Mouse (Mus musculus): ENCODE measurements around the gene 4933411K16Rik. TPM values are rescaled to one million over a fixed set of nuclear protein-coding genes. Genes with fewer than 3 reads are reported as not detected.

The 4933411K16Rik gene
- total and polyA plus RNA-seq, 2 experiments = 7.0 to 17.1 TPM

DNA sequence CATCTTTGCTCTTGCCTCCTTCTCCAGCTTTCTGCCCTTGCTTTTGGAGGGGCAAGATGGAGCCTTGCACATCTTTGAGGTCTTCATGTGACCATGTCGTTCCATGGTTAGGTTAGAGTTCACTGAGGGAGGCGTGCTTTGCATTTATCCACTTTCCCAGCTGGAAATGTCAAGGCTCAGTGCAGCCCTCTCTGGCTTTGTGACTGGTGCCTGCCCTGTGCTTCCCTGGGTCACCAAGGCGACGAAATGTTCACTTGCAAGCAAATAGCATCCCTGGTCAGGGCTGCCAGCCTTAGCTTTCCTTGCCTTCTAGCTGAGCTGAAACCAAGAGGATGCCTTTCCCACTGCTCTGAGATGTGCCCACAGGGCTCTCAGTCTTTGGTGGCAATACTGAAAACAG, 41.6 kb upstream of the 4933411K16Rik start:
- no peak overlapping the region for H3K9ac ChIP-seq (ENCODE audit: low read depth, low read length)
- no peak for DNase-seq (ENCODE audit: extremely low read depth, low read depth, low spot score)

DNA sequence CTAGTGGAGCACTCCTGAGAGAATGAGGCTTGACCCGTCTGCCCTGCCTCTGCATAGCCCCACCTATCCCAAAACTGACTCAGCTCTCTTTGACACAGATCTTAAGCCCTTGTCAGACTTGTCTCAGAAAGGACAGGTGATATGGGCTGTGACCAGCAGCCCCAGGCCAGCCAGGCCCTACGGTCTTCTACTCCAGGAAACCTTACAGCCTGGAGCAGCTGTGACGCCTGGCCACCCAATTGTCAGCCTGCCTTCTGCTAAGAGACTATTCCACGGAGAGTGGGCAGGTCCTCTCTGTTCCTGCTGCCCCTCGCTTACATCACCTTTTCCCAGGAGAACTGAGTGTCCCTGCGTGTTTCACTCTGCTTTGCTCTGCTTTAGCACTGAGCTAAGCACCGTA, 40.9 kb upstream of the 4933411K16Rik start:
- Histone ChIP-seq H3K27ac (replicated peaks; ENCODE audit: insufficient read depth, low read depth, low read length) (no peak overlapping the region), H3K36me3 (ENCODE audit: control insufficient read depth, insufficient read depth, low read length) (no peaks in the 10 kb centered on the region), H3K4me1 (ENCODE audit: control insufficient read depth, insufficient read depth, low read length) (no peaks in the 10 kb centered on the region), H3K27me3 (ENCODE audit: control insufficient read depth, insufficient read depth, low read length) (no peaks in the 10 kb centered on the region), H3K4me3 (ENCODE audit: insufficient read depth, low read depth, low read length) (no peak overlapping the region), H3K79me2 (ENCODE audit: control insufficient read depth, insufficient read depth, low read length) (peaks cover 36% of the 10 kb centered on the region), H3K9ac (ENCODE audit: low read depth, low read length) (no peak overlapping the region)
- 95% methylated on average over 7 of the region's 7 CpGs for WGBS
- DNase-seq (ENCODE audit: extremely low read depth, low read depth, low spot score) = no peak
- TF ChIP-seq CTCF (IDR thresholded peaks at IDR 0.05; ENCODE audit: low read depth, low read length) (no peak), POLR2A (IDR thresholded peaks at IDR 0.05; ENCODE audit: extremely low read depth, insufficient read depth, low read length) (no peak)

More for the DNA sequence above, 41.6 kb upstream of the 4933411K16Rik start:
- no peaks in the 10 kb centered on the region for H3K27me3 ChIP-seq (ENCODE audit: control insufficient read depth, insufficient read depth, low read length)
- H3K27ac ChIP-seq (replicated peaks; ENCODE audit: insufficient read depth, low read depth, low read length) = no peak overlapping the region
- H3K4me1 ChIP-seq (ENCODE audit: control insufficient read depth, insufficient read depth, low read length) = peaks cover 4% of the 10 kb centered on the region; the same call in 1 of the 2 replicates
- TF ChIP-seq CTCF (IDR thresholded peaks at IDR 0.05; ENCODE audit: low read depth, low read length) = no peak
- no peak for TF ChIP-seq POLR2A (IDR thresholded peaks at IDR 0.05; ENCODE audit: extremely low read depth, insufficient read depth, low read length)
- WGBS = 89% methylated on average over 4 of the region's 4 CpGs
- H3K79me2 ChIP-seq (ENCODE audit: control insufficient read depth, insufficient read depth, low read length) = peaks cover 41% of the 10 kb centered on the region
- H3K36me3 ChIP-seq (ENCODE audit: control insufficient read depth, insufficient read depth, low read length) = no peaks in the 10 kb centered on the region
- no peak overlapping the region for H3K4me3 ChIP-seq (ENCODE audit: insufficient read depth, low read depth, low read length)

- no peak for DNase-seq (ENCODE audit: extremely low read depth, low read depth, low spot score)
- Histone ChIP-seq H3K27ac (replicated peaks; ENCODE audit: insufficient read depth, low read depth, low read length) (no peak overlapping the region), H3K27me3 (ENCODE audit: control insufficient read depth, insufficient read depth, low read length) (no peaks in the 10 kb centered on the region), H3K4me1 (ENCODE audit: control insufficient read depth, insufficient read depth, low read length) (peaks cover 10% of the 10 kb centered on the region), H3K4me3 (ENCODE audit: insufficient read depth, low read depth, low read length) (no peak overlapping the region), H3K36me3 (ENCODE audit: control insufficient read depth, insufficient read depth, low read length) (no peaks in the 10 kb centered on the region), H3K79me2 (ENCODE audit: control insufficient read depth, insufficient read depth, low read length) (peaks cover 24% of the 10 kb centered on the region), H3K9ac (ENCODE audit: low read depth, low read length) (no peak overlapping the region)
- TF ChIP-seq CTCF (IDR thresholded peaks at IDR 0.05; ENCODE audit: low read depth, low read length) (no peak), POLR2A (IDR thresholded peaks at IDR 0.05; ENCODE audit: extremely low read depth, insufficient read depth, low read length) (no peak)
- WGBS = 97% methylated on average over 3 of the region's 3 CpGs
These were observed 37.7 kb upstream of the 4933411K16Rik start for GRCm38 (mm10) chr19:42014231-42014825.

- Histone ChIP-seq H3K27ac (replicated peaks; ENCODE audit: insufficient read depth, low read depth, low read length) (no peak overlapping the region), H3K9ac (ENCODE audit: low read depth, low read length) (no peak overlapping the region), H3K27me3 (ENCODE audit: control insufficient read depth, insufficient read depth, low read length) (no peaks in the 10 kb centered on the region), H3K79me2 (ENCODE audit: control insufficient read depth, insufficient read depth, low read length) (peaks cover 19% of the 10 kb centered on the region), H3K4me3 (ENCODE audit: insufficient read depth, low read depth, low read length) (no peak overlapping the region), H3K36me3 (ENCODE audit: control insufficient read depth, insufficient read depth, low read length) (no peaks in the 10 kb centered on the region), H3K4me1 (ENCODE audit: control insufficient read depth, insufficient read depth, low read length) (peaks cover 10% of the 10 kb centered on the region)
- no peak for DNase-seq (ENCODE audit: extremely low read depth, low read depth, low spot score)
- no peak for TF ChIP-seq CTCF (IDR thresholded peaks at IDR 0.05; ENCODE audit: low read depth, low read length)
- TF ChIP-seq POLR2A (IDR thresholded peaks at IDR 0.05; ENCODE audit: extremely low read depth, insufficient read depth, low read length) = no peak
- 93% methylated on average over 6 of the region's 6 CpGs for WGBS
These were observed 37.0 kb upstream of the 4933411K16Rik start for GRCm38 (mm10) chr19:42015001-42015400.

GRCm38 (mm10) chr19:42016251-42016650, 35.8 kb upstream of the 4933411K16Rik start:
- H3K36me3 ChIP-seq (ENCODE audit: control insufficient read depth, insufficient read depth, low read length) = no peaks in the 10 kb centered on the region
- no peak for DNase-seq (ENCODE audit: extremely low read depth, low read depth, low spot score)
- 89% methylated on average over 4 of the region's 4 CpGs for WGBS
- peaks cover 17% of the 10 kb centered on the region for H3K79me2 ChIP-seq (ENCODE audit: control insufficient read depth, insufficient read depth, low read length)
- peaks cover 10% of the 10 kb centered on the region for H3K4me1 ChIP-seq (ENCODE audit: control insufficient read depth, insufficient read depth, low read length)
- H3K27me3 ChIP-seq (ENCODE audit: control insufficient read depth, insufficient read depth, low read length) = no peaks in the 10 kb centered on the region
- no peak overlapping the region for H3K4me3 ChIP-seq (ENCODE audit: insufficient read depth, low read depth, low read length)
- no peak overlapping the region for H3K9ac ChIP-seq (ENCODE audit: low read depth, low read length)
- H3K27ac ChIP-seq (replicated peaks; ENCODE audit: insufficient read depth, low read depth, low read length) = no peak overlapping the region
- no peak for TF ChIP-seq CTCF (IDR thresholded peaks at IDR 0.05; ENCODE audit: low read depth, low read length)
- no peak for TF ChIP-seq POLR2A (IDR thresholded peaks at IDR 0.05; ENCODE audit: extremely low read depth, insufficient read depth, low read length)

GRCm38 (mm10) chr19:42016840-42017239, 35.2 kb upstream of the 4933411K16Rik start:
- H3K4me1 ChIP-seq (ENCODE audit: control insufficient read depth, insufficient read depth, low read length) = peaks cover 10% of the 10 kb centered on the region
- no peak overlapping the region for H3K9ac ChIP-seq (ENCODE audit: low read depth, low read length)
- WGBS = 89% methylated on average over 5 of the region's 5 CpGs
- H3K36me3 ChIP-seq (ENCODE audit: control insufficient read depth, insufficient read depth, low read length) = no peaks in the 10 kb centered on the region
- no peak for TF ChIP-seq CTCF (IDR thresholded peaks at IDR 0.05; ENCODE audit: low read depth, low read length)
- TF ChIP-seq POLR2A (IDR thresholded peaks at IDR 0.05; ENCODE audit: extremely low read depth, insufficient read depth, low read length) = no peak
- DNase-seq (ENCODE audit: extremely low read depth, low read depth, low spot score) = no peak
- no peaks in the 10 kb centered on the region for H3K27me3 ChIP-seq (ENCODE audit: control insufficient read depth, insufficient read depth, low read length)
- H3K4me3 ChIP-seq (ENCODE audit: insufficient read depth, low read depth, low read length) = no peak overlapping the region
- H3K27ac ChIP-seq (replicated peaks; ENCODE audit: insufficient read depth, low read depth, low read length) = no peak overlapping the region
- H3K79me2 ChIP-seq (ENCODE audit: control insufficient read depth, insufficient read depth, low read length) = peaks cover 19% of the 10 kb centered on the region

All from liver, adult 2 months (tissue).